Mouse (Mus musculus): ENCODE data around the gene Prmt6.

DNA sequence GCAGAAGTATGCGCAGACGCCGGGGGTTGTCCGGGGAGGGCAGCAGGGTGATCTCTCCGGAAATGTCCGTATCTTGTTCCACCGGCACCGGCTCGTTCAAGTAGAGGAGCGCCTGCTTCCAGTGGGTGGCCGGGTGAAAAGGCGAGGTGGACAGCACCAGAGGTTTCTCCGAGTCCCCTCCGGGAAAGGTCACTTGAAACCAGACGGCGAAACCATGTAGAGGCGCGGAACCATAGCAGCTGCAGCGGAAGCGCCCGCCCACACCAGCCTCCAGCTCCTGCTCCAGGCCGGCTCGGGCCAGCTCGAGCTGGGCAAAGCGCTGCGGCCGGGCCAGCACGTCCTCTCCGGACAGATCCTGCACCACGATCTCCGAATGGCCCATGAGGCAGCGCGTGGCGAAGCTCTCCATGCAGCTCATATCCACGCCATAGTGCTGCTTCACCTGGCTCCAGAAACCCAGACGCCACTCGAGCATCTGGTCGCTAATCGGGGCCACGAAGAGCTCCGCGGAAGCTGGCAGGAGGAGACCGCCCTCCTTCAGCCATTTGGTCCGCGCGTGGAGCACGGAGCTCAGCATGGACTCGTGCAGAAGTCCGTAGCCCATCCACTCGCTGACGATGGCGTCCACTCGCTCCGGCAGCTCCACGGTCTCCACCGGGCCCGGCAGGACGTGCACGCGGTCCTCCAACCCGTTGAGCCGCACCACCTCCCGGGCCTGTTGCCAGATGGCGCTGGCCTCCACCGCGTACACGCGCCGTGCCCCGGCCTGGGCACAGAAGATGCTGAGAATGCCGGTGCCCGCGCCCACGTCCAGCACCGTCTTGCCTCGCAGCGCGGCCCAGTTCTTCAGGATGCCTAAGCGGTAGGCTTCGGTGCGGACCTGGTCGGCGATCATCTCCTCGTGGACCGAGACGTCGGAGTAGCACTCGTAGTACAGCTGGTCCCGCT is 633 bp downstream of the Prmt6 start:
- peak; percentile 9; the same call in 1 of the 2 replicates for TF ChIP-seq CTCF (IDR thresholded peaks at IDR 0.05; ENCODE audit: low read depth)
- TF ChIP-seq EP300 (IDR thresholded peaks at IDR 0.05; ENCODE audit: low read depth): no peak

All from liver, embryonic 14.5 days (tissue).